Mouse (Mus musculus) liver, postnatal 0 days (tissue): ENCODE data around the gene Ankrd13b. TPM values are rescaled to one million over a fixed set of nuclear protein-coding genes. Genes with fewer than 3 reads are reported as not detected.

ENCODE experiments used
- ATAC-seq: fragments of 200-750 bp; cut with Nextera tagmentation; 2 replicates; pipeline ENCODE4 v1.8.0; 2017; ENCODE audit warnings: mild to moderate bottlenecking, moderate library complexity
- DNase-seq: peaks from one replicate; pipeline ENCODE4 v3.0.0-alpha.2; 2016
- H3K27ac ChIP-seq: fragments of 300-500 bp; sonication (generic); 2 replicates; pipeline ENCODE4 v1.5.1; 2014; ENCODE audit warnings: antibody characterized with exemption, moderate library complexity, mild to moderate bottlenecking, low read depth
- H3K27me3 ChIP-seq: fragments of 300-500 bp; sonication (generic); 2 replicates; pipeline ENCODE4 v1.6.1; 2014; ENCODE audit warnings: low read length, control low read depth, mixed read lengths; ENCODE audit not compliant: insufficient read depth
- H3K36me3 ChIP-seq: fragments of 300-500 bp; sonication (generic); replicated peaks from 2 replicates; pipeline ENCODE4 v1.6.1; 2014; ENCODE audit warnings: mild to moderate bottlenecking, control low read depth, low read length, moderate library complexity, mixed read lengths; ENCODE audit not compliant: insufficient read depth
- H3K4me1 ChIP-seq: fragments of 300-500 bp; sonication (generic); 2 replicates; pipeline ENCODE4 v1.6.1; 2014; ENCODE audit warnings: antibody characterized with exemption, mild to moderate bottlenecking, control low read depth; ENCODE audit not compliant: insufficient read depth
- H3K4me2 ChIP-seq: fragments of 300-500 bp; sonication (generic); 2 replicates; pipeline ENCODE4 v1.6.1; 2014; ENCODE audit warnings: low read depth, mild to moderate bottlenecking, low read length, moderate library complexity, mixed read lengths
- H3K4me3 ChIP-seq: fragments of 300-500 bp; sonication (generic); 2 replicates; pipeline ENCODE4 v1.5.1; 2014; ENCODE audit warnings: low read depth, low read length
- H3K9ac ChIP-seq: fragments of 300-500 bp; sonication (generic); replicated peaks from 2 replicates; pipeline ENCODE4 v1.6.1; 2014; ENCODE audit warnings: mild to moderate bottlenecking, moderate library complexity
- H3K9me3 ChIP-seq: fragments of 300-500 bp; sonication (generic); 2 replicates; pipeline ENCODE4 v1.6.1; 2016; ENCODE audit warnings: mild to moderate bottlenecking, control low read depth, low read length, mixed read lengths
- CTCF ChIP-seq: sonication (generic); IDR thresholded peaks from 2 replicates; pipeline ENCODE4 v1.5.1; 2016; ENCODE audit warnings: antibody characterized with exemption, low read depth
- EP300 ChIP-seq: IDR thresholded peaks from 2 replicates; pipeline ENCODE4 v1.6.1; 2016; ENCODE audit warnings: antibody characterized with exemption, low read depth, mild to moderate bottlenecking
- WGBS: fragments of 180-500 bp; shearing (Covaris S2); extraction: QIAGEN DNeasy Blood & Tissue Kit; methylation state at CpG from one replicate; pipeline ENCODE4 v1.1.7; 2014; ENCODE audit not compliant: insufficient replicate concordance; 5-methylcytosine and 5-hydroxymethylcytosine counted together
- polyA plus RNA-seq: library from polyadenylated mRNA; unstranded; fragments of >200 nt; fragmentation: Nextera tagmentation; extraction: Ambion mirVana; gene quantifications from 2 replicates; pipeline ENCODE4 v1.2.1, GENCODE M21; 2015

The Ankrd13b gene
- polyA plus RNA-seq, 1 experiment from 2014 or later = 0.53 TPM

- Histone ChIP-seq H3K4me3 (no peak overlapping the region), H3K9me3 (no peaks in the 10 kb centered on the region), H3K36me3 (no peaks in the 10 kb centered on the region), H3K9ac (no peak overlapping the region), H3K4me2 (no peak overlapping the region), H3K4me1 (peaks cover 18% of the 10 kb centered on the region), H3K27me3 (peaks cover 57% of the 10 kb centered on the region), H3K27ac (no peak overlapping the region)
- 39% methylated on average over 9 of the region's 9 CpGs for whole genome bisulfite sequencing
- DNase-seq = no peak
- no peak for ATAC-seq
- TF ChIP-seq CTCF (no peak), EP300 (no peak)
Observed at GRCm38 (mm10) chr11:77466544-77466943, 22.9 kb downstream of the Ankrd13b start.

GRCm38 (mm10) chr11:77465111-77465510 lies 24.4 kb downstream of the Ankrd13b start:
- Histone ChIP-seq H3K4me2 (no peak overlapping the region), H3K9me3 (no peaks in the 10 kb centered on the region), H3K4me3 (no peak overlapping the region), H3K27me3 (peaks cover 65% of the 10 kb centered on the region), H3K9ac (no peak overlapping the region), H3K36me3 (no peaks in the 10 kb centered on the region), H3K4me1 (peaks cover 18% of the 10 kb centered on the region), H3K27ac (no peak overlapping the region)
- TF ChIP-seq CTCF (no peak), EP300 (no peak)
- no peak for ATAC-seq
- DNase-seq = no peak
- 63% methylated on average over 3 of the region's 3 CpGs for WGBS

- DNase-seq (no peak), ATAC-seq (no peak)
- WGBS = 64% methylated on average over 4 of the region's 4 CpGs
- Histone ChIP-seq H3K4me3 (no peak overlapping the region), H3K27me3 (peaks cover 65% of the 10 kb centered on the region), H3K4me2 (no peak overlapping the region), H3K27ac (no peak overlapping the region), H3K9ac (no peak overlapping the region), H3K9me3 (no peaks in the 10 kb centered on the region), H3K36me3 (no peaks in the 10 kb centered on the region), H3K4me1 (peaks cover 18% of the 10 kb centered on the region)
- TF ChIP-seq CTCF (no peak), EP300 (no peak)
Observed at GRCm38 (mm10) chr11:77464684-77465083, 24.8 kb downstream of the Ankrd13b start.

GRCm38 (mm10) chr11:77463786-77464185 lies 25.7 kb downstream of the Ankrd13b start:
- Histone ChIP-seq H3K4me1 (peaks cover 18% of the 10 kb centered on the region), H3K9me3 (no peaks in the 10 kb centered on the region), H3K4me3 (no peak overlapping the region), H3K36me3 (no peaks in the 10 kb centered on the region), H3K27me3 (peaks cover 65% of the 10 kb centered on the region), H3K9ac (no peak overlapping the region), H3K4me2 (no peak overlapping the region), H3K27ac (no peak overlapping the region)
- no peak for ATAC-seq
- WGBS = 62% methylated on average over 10 of the region's 10 CpGs
- DNase-seq = no peak
- TF ChIP-seq CTCF (no peak), EP300 (no peak)

- no peak overlapping the region for H3K27ac ChIP-seq
- 35% methylated on average over 8 of the region's 8 CpGs for WGBS
- no peaks in the 10 kb centered on the region for H3K36me3 ChIP-seq
- H3K27me3 ChIP-seq = peaks cover 65% of the 10 kb centered on the region
- no peak for ATAC-seq
- peak overlapping the region; percentile 91 for H3K4me2 ChIP-seq
- TF ChIP-seq EP300 (no peak), CTCF (no peak)
- H3K4me1 ChIP-seq = peaks cover 18% of the 10 kb centered on the region
- H3K9me3 ChIP-seq = no peaks in the 10 kb centered on the region
- H3K9ac ChIP-seq = no peak overlapping the region
- peak overlapping the region; percentile 53 for H3K4me3 ChIP-seq
- DNase-seq = no peak
Observed at GRCm38 (mm10) chr11:77463101-77463445, 26.4 kb downstream of the Ankrd13b start.

GRCm38 (mm10) chr11:77462283-77463100 lies 27.0 kb downstream of the Ankrd13b start, which contains the start of gene Coro6:
Coro6 (plus strand) TSS chr11:77462411.
- ATAC-seq = peak; percentile 70
- no peak for TF ChIP-seq CTCF
- TF ChIP-seq EP300 = no peak
- peaks cover 16% of the 10 kb centered on the region for H3K4me1 ChIP-seq
- H3K27ac ChIP-seq = no peak within 1 kb of the TSS
- H3K9ac ChIP-seq = peak within 1 kb of the TSS; percentile 30; the same call in 1 of the 2 replicates
- H3K36me3 ChIP-seq = no peaks in the 10 kb centered on the region
- H3K4me2 ChIP-seq = peak within 1 kb of the TSS; percentile 91
- no peaks in the 10 kb centered on the region for H3K9me3 ChIP-seq
- peak within 1 kb of the TSS; percentile 53 for H3K4me3 ChIP-seq
- under 1% methylated on average over 66 of the region's 73 CpGs for WGBS
- DNase-seq = peak; percentile 82
- H3K27me3 ChIP-seq = peaks cover 63% of the 10 kb centered on the region
